Mouse (Mus musculus) gastrocnemius, adult 18-20 months (tissue): ENCODE data around the gene Ubap1l. TPM values are rescaled to one million over a fixed set of nuclear protein-coding genes. Genes with fewer than 3 reads are reported as not detected.
"Not testable (repeated sequence)": the region's sequence is repeated elsewhere in the genome, so short reads cannot be mapped to it uniquely, and the experiment has no call there.

Experiments
- DNase-seq: peaks from one replicate; pipeline ENCODE4 v3.0.0; 2021; ENCODE audit warnings: low spot score
- long read RNA-seq, 2 experiments: library from polyadenylated mRNA; stranded (forward); transcript quantifications; one replicate each; pipeline ENCODE4 v2.0.0; 2021
- total RNA-seq, 2 experiments: library from RNA; stranded (reverse); gene quantifications; 2 replicates each; pipeline ENCODE4 v1.2.3; 2021

Gene Ubap1l
- total RNA-seq = under 1 TPM; 0.64 to 0.71 TPM
- long read RNA-seq, experiment 1, partial matches to known transcripts = 0 of 2 reads
- long read RNA-seq, experiment 1, other reads (novel, unspliced or antisense) = 2 of 2 reads
- long read RNA-seq, experiment 2 = 0 reads

GRCm38 (mm10) chr9:65360641-65361448, at the start of gene Ubap1l:
Gene Ubap1l (plus strand): TSS chr9:65361041.
- DNase-seq = no peak

GRCm38 (mm10) chr9:65312669-65313357, 48.0 kb upstream of the Ubap1l start:
- no peak for DNase-seq

GRCm38 (mm10) chr9:65313846-65314245, 47.0 kb upstream of the Ubap1l start:
- DNase-seq = no peak

- DNase-seq = no peak
These were observed 38.5 kb upstream of the Ubap1l start for GRCm38 (mm10) chr9:65322255-65322900.

- DNase-seq = no peak
These were observed 34.9 kb upstream of the Ubap1l start for GRCm38 (mm10) chr9:65325971-65326370.

- no peak for DNase-seq
These were observed 33.5 kb upstream of the Ubap1l start for GRCm38 (mm10) chr9:65327371-65327770.

GRCm38 (mm10) chr9:65333958-65334357, 26.9 kb upstream of the Ubap1l start:
- DNase-seq = no peak

- DNase-seq = no peak
These were observed 21.7 kb upstream of the Ubap1l start for GRCm38 (mm10) chr9:65339146-65339545.

- DNase-seq = no peak
These were observed 20.4 kb upstream of the Ubap1l start for GRCm38 (mm10) chr9:65340414-65340813.

- DNase-seq = not testable (repeated sequence)
These were observed 15.4 kb upstream of the Ubap1l start for GRCm38 (mm10) chr9:65345439-65345838.

GRCm38 (mm10) chr9:65345854-65346475, 14.9 kb upstream of the Ubap1l start, which contains the start of gene Pdcd7:
Gene Pdcd7 (plus strand): TSS chr9:65346104.
- peak; percentile 97 for DNase-seq

GRCm38 (mm10) chr9:65346476-65347111, 14.2 kb upstream of the Ubap1l start:
- no peak for DNase-seq

GRCm38 (mm10) chr9:65347112-65347850, 13.6 kb upstream of the Ubap1l start:
- DNase-seq = peak; percentile 15

GRCm38 (mm10) chr9:65353251-65353650, 7.6 kb upstream of the Ubap1l start:
- DNase-seq = no peak

GRCm38 (mm10) chr9:65356561-65356960, 4.3 kb upstream of the Ubap1l start:
- DNase-seq = no peak

- DNase-seq = no peak
These were observed 3.9 kb upstream of the Ubap1l start for GRCm38 (mm10) chr9:65356971-65357370.

- no peak for DNase-seq
These were observed 1.8 kb upstream of the Ubap1l start for GRCm38 (mm10) chr9:65358956-65359480.

GRCm38 (mm10) chr9:65363684-65364083, 2.8 kb downstream of the Ubap1l start:
- no peak for DNase-seq

GRCm38 (mm10) chr9:65365721-65366120, 4.9 kb downstream of the Ubap1l start:
- no peak for DNase-seq

- no peak for DNase-seq
These were observed 10.9 kb downstream of the Ubap1l start for GRCm38 (mm10) chr9:65371756-65372155.
